15 mouse cellular contexts compared by ENCODE assay signal in genomic region chr4:43587681-43588080, GRCm38 (mm10). TPM values are rescaled to one million over a fixed set of nuclear protein-coding genes. Genes with fewer than 3 reads are reported as not detected.
DNase-seq lines count a peak whose midpoint lies in the region; ATAC-seq lines count a peak whose summit lies in the region.
"Had no signal": no experiment of that assay in that cellular context is flagged by ENCODE, and none has a peak within 500 bp of the region (broad histone marks: within the 10 kb centered on the region; RNA-seq: fewer than 3 reads in every experiment).

No protein-coding gene starts in this region.

- intact Hi-C loops in heart, postnatal 14 days (cut with DNase I), result no loop called here

- H3K4me3 ChIP-seq in limb, embryonic 11.5 days (ENCODE audit: low read depth, low read length), result no peak overlapping the region
- no peak overlapping the region for H3K4me3 ChIP-seq in limb, embryonic 10.5 days
- H3K4me3 ChIP-seq in liver, embryonic 16.5 days (ENCODE audit: low read depth, low read length), result no peak overlapping the region

- H3K27ac ChIP-seq in limb, embryonic 11.5 days (replicated peaks; ENCODE audit: low read depth, low read length), result no peak overlapping the region
- no peak overlapping the region for H3K27ac ChIP-seq in limb, embryonic 10.5 days
- no peak overlapping the region for H3K27ac ChIP-seq in liver, embryonic 16.5 days (ENCODE audit: low read length)

- H3K4me2 ChIP-seq in limb, embryonic 11.5 days (ENCODE audit: low read depth, severe bottlenecking), result no peak overlapping the region
- H3K4me2 ChIP-seq in liver, embryonic 16.5 days (ENCODE audit: low read depth, low read length), result peak overlapping the region; percentile 21; the same call in 1 of the 2 replicates

- no peaks in the 10 kb centered on the region for H3K27me3 ChIP-seq in limb, embryonic 11.5 days (ENCODE audit: control insufficient read depth, insufficient read depth, low read length)
- no peaks in the 10 kb centered on the region for H3K27me3 ChIP-seq in limb, embryonic 10.5 days (ENCODE audit: low read depth, poor library complexity, severe bottlenecking)
- no peaks in the 10 kb centered on the region for H3K27me3 ChIP-seq in liver, embryonic 16.5 days (ENCODE audit: control insufficient read depth, insufficient read depth, low read depth, low read length)
- H3K27me3 ChIP-seq: Patski had no signal

- 0 out of 2 replicates have a peak, but pooled peaks cover 6% of the 10 kb centered on the region for H3K4me1 ChIP-seq in limb, embryonic 11.5 days (ENCODE audit: control insufficient read depth, insufficient read depth, low read length)
- H3K4me1 ChIP-seq in limb, embryonic 10.5 days, result peaks cover 34% of the 10 kb centered on the region
- peaks cover 11% of the 10 kb centered on the region for H3K4me1 ChIP-seq in liver, embryonic 16.5 days (ENCODE audit: control insufficient read depth, low read depth, low read length)

- 48% methylated on average over 7 of the region's 7 CpGs for WGBS in limb, embryonic 11.5 days
- 61% methylated on average over 7 of the region's 7 CpGs for WGBS in limb, embryonic 10.5 days
- WGBS in liver, embryonic 16.5 days (ENCODE audit: insufficient replicate concordance), result 18% methylated on average over 7 of the region's 7 CpGs

- DNase-seq in heart, adult 18-20 months, result peak; percentile 30 to 73
- DNase-seq in heart, postnatal 14 days, result no peak
- peak; percentile 27 for DNase-seq in limb, embryonic 11.5 days (ENCODE audit: low spot score)
- no peak for DNase-seq in limb, embryonic 10.5 days (ENCODE audit: low spot score)
- DNase-seq in ovary, postnatal 10 days (ENCODE audit: low spot score), result no peak
- no peak for DNase-seq in cerebellum, adult 8-10 months
- DNase-seq: adrenal gland, adult 2 months; right cerebral cortex, postnatal 25 days; thymus, postnatal 14 days had no signal

- H3K9ac ChIP-seq in limb, embryonic 11.5 days (ENCODE audit: low read length), result no peak overlapping the region
- no peak overlapping the region for H3K9ac ChIP-seq in liver, embryonic 16.5 days (ENCODE audit: low read depth, low read length)

- H3K9me3 ChIP-seq in limb, embryonic 11.5 days (ENCODE audit: control insufficient read depth, low read length), result no peaks in the 10 kb centered on the region
- H3K9me3 ChIP-seq in limb, embryonic 10.5 days (replicated peaks), result no peaks in the 10 kb centered on the region
- no peaks in the 10 kb centered on the region for H3K9me3 ChIP-seq in liver, embryonic 16.5 days (replicated peaks; ENCODE audit: control insufficient read depth, low read length)

- peaks cover 6% of the 10 kb centered on the region; the same call in 1 of the 2 replicates for H3K36me3 ChIP-seq in limb, embryonic 11.5 days (ENCODE audit: control insufficient read depth, insufficient read depth, low read length)
- H3K36me3 ChIP-seq in limb, embryonic 10.5 days, result peaks cover 25% of the 10 kb centered on the region
- H3K36me3 ChIP-seq in liver, embryonic 16.5 days (ENCODE audit: control insufficient read depth, insufficient read depth), result peaks cover 13% of the 10 kb centered on the region

- ATAC-seq in limb, embryonic 11.5 days (ENCODE audit: insufficient number of reproducible peaks, low FRiP score, low TSS enrichment, low read depth), result no peak
- peak; percentile 44; the same call in 1 of the 2 replicates for ATAC-seq in common myeloid progenitor, adult 5-6 weeks (replicated peaks; ENCODE audit: low read depth, poor library complexity, severe bottlenecking)
- peak; percentile 43; the same call in 1 of the 2 replicates for ATAC-seq in liver, embryonic 16.5 days (ENCODE audit: low read depth)
- ATAC-seq: CD4-positive, CD25-positive, alpha-beta regulatory T cell, adult 4 months; midbrain, embryonic 16.5 days; Patski had no signal

RNA-seq across cellular contexts. Expression of gene Msmp, which starts 3.4 kb away (rescaled TPM):
- under 1 TPM in 1 of 2 experiments, not detected in 1; 0.54 TPM for total RNA-seq in heart, adult 18-20 months (2021)
- total RNA-seq in heart, postnatal 14 days (2021), result not detected
- polyA plus RNA-seq in limb, embryonic 11.5 days (2014; fragmentation: Nextera tagmentation; extraction: Ambion mirVana), result 2.3 TPM in 1 of 2 replicates, not detected in the other
- polyA plus RNA-seq in limb, embryonic 10.5 days (2016; fragmentation: Nextera tagmentation; extraction: Ambion mirVana), result 0.44 TPM in 1 of 2 replicates, not detected in the other
- total RNA-seq in common myeloid progenitor, adult 5-6 weeks (2017), result not detected in 2 replicates
- polyA plus RNA-seq in liver, embryonic 16.5 days (2015; fragmentation: Nextera tagmentation; extraction: Ambion mirVana), result 0.25 TPM in 1 of 2 replicates, not detected in the other
- total RNA-seq: neutrophil, adult 5-6 weeks had no signal
- polyA plus RNA-seq: CD4-positive, CD25-positive, alpha-beta regulatory T cell, adult 4 months; Patski had no signal

RNA-seq across cellular contexts. Expression of gene Gba2, which starts 9.0 kb away (rescaled TPM):
- total RNA-seq in heart, adult 18-20 months (2021), result 10 to 100 TPM in 1 of 2 experiments, 1 to 10 TPM in 1; 9.3 to 10.8 TPM
- total RNA-seq in heart, postnatal 14 days (2021), result 10 to 100 TPM; 14.3 to 14.6 TPM
- polyA plus RNA-seq in limb, embryonic 11.5 days (2014; fragmentation: Nextera tagmentation; extraction: Ambion mirVana), result 20.7 and 20.8 TPM in 2 replicates
- polyA plus RNA-seq in limb, embryonic 10.5 days (2016; fragmentation: Nextera tagmentation; extraction: Ambion mirVana), result 24.3 and 29.2 TPM in 2 replicates
- 10.2 and 11.8 TPM in 2 replicates for total RNA-seq in common myeloid progenitor, adult 5-6 weeks (2017)
- polyA plus RNA-seq in liver, embryonic 16.5 days (2015; fragmentation: Nextera tagmentation; extraction: Ambion mirVana), result 17.7 and 18.7 TPM in 2 replicates

RNA-seq across cellular contexts. Expression of gene Rgp1, which starts 9.2 kb away (rescaled TPM):
- total RNA-seq in heart, adult 18-20 months (2021), result 10 to 100 TPM; 24.3 to 27.9 TPM
- 10 to 100 TPM; 32.3 to 41.6 TPM for total RNA-seq in heart, postnatal 14 days (2021)
- polyA plus RNA-seq in limb, embryonic 11.5 days (2014; fragmentation: Nextera tagmentation; extraction: Ambion mirVana), result 32.6 and 34.1 TPM in 2 replicates
- 22.7 and 30.0 TPM in 2 replicates for polyA plus RNA-seq in limb, embryonic 10.5 days (2016; fragmentation: Nextera tagmentation; extraction: Ambion mirVana)
- 14.4 and 35.2 TPM in 2 replicates for total RNA-seq in common myeloid progenitor, adult 5-6 weeks (2017)
- polyA plus RNA-seq in liver, embryonic 16.5 days (2015; fragmentation: Nextera tagmentation; extraction: Ambion mirVana), result 15.6 and 16.7 TPM in 2 replicates

RNA-seq across cellular contexts. Expression of gene Tln1, which starts 25.2 kb away (rescaled TPM):
- 100 to 1,000 TPM in 1 of 2 experiments, 10 to 100 TPM in 1; 98.2 to 111 TPM for total RNA-seq in heart, adult 18-20 months (2021)
- total RNA-seq in heart, postnatal 14 days (2021), result 100 to 1,000 TPM; 111 to 135 TPM
- polyA plus RNA-seq in limb, embryonic 11.5 days (2014; fragmentation: Nextera tagmentation; extraction: Ambion mirVana), result 39.1 and 39.5 TPM in 2 replicates
- polyA plus RNA-seq in limb, embryonic 10.5 days (2016; fragmentation: Nextera tagmentation; extraction: Ambion mirVana), result 46.8 and 51.1 TPM in 2 replicates
- total RNA-seq in common myeloid progenitor, adult 5-6 weeks (2017), result 262 and 295 TPM in 2 replicates
- polyA plus RNA-seq in liver, embryonic 16.5 days (2015; fragmentation: Nextera tagmentation; extraction: Ambion mirVana), result 38.2 and 40.2 TPM in 2 replicates

RNA-seq across cellular contexts. Expression of gene Creb3, which starts 25.5 kb away (rescaled TPM):
- total RNA-seq in heart, adult 18-20 months (2021), result 10 to 100 TPM; 38.4 to 52.4 TPM
- 10 to 100 TPM; 47.1 to 49.2 TPM for total RNA-seq in heart, postnatal 14 days (2021)
- 39.4 and 43.3 TPM in 2 replicates for polyA plus RNA-seq in limb, embryonic 11.5 days (2014; fragmentation: Nextera tagmentation; extraction: Ambion mirVana)
- polyA plus RNA-seq in limb, embryonic 10.5 days (2016; fragmentation: Nextera tagmentation; extraction: Ambion mirVana), result 27.3 and 40.5 TPM in 2 replicates
- total RNA-seq in common myeloid progenitor, adult 5-6 weeks (2017), result 20.5 and 22.7 TPM in 2 replicates
- 23.6 and 26.1 TPM in 2 replicates for polyA plus RNA-seq in liver, embryonic 16.5 days (2015; fragmentation: Nextera tagmentation; extraction: Ambion mirVana)

Comparison
In these comparisons a context has a peak if more than half of its experiments do, and no peak if none do; other contexts are left out.
1. DNase-seq: peak in heart, adult 18-20 months (2 of 2) and limb, embryonic 11.5 days (single experiment); none in heart, postnatal 14 days (0 of 2), limb, embryonic 10.5 days (single experiment), ovary, postnatal 10 days (single experiment) and cerebellum, adult 8-10 months (single experiment).